Mouse (Mus musculus) heart, adult 2 months (tissue): ENCODE results near the gene Elovl7. TPM values are rescaled to one million over a fixed set of nuclear protein-coding genes. Genes with fewer than 3 reads are reported as not detected.

Source experiments
- DNase-seq, 2 experiments: peaks; one replicate each; pipeline ENCODE4 v3.0.0; 2021
- H3K27ac ChIP-seq: fragments of 200-600 bp; 2 replicates; pipeline ENCODE4 v1.8.1; 2022
- H3K27me3 ChIP-seq: fragments of 200-500 bp; 2 replicates; pipeline ENCODE4 v1.6.1; 2012; ENCODE audit warnings: mild to moderate bottlenecking, low read length, inconsistent platforms, mixed read lengths; ENCODE audit not compliant: control insufficient read depth, insufficient read depth
- H3K36me3 ChIP-seq: fragments of 200-500 bp; 2 replicates; pipeline ENCODE4 v1.6.1; 2012; ENCODE audit warnings: low read length, inconsistent platforms; ENCODE audit not compliant: control insufficient read depth, insufficient read depth
- H3K4me1 ChIP-seq: fragments of 200-500 bp; 2 replicates; pipeline ENCODE4 v1.6.1; 2011; ENCODE audit warnings: low read length; ENCODE audit not compliant: control insufficient read depth, insufficient read depth
- H3K4me3 ChIP-seq: fragments of 200-600 bp; 2 replicates; pipeline ENCODE4 v1.8.1; 2022
- H3K79me2 ChIP-seq: fragments of 200-500 bp; replicated peaks from 2 replicates; pipeline ENCODE4 v1.6.1; 2012; ENCODE audit warnings: mild to moderate bottlenecking, inconsistent platforms, low read length, moderate library complexity, mixed read lengths; ENCODE audit not compliant: control insufficient read depth, insufficient read depth
- H3K9ac ChIP-seq: fragments of 200-500 bp; 2 replicates; pipeline ENCODE4 v1.6.1; 2012; ENCODE audit warnings: low read depth, mild to moderate bottlenecking, control low read depth, inconsistent platforms, low read length, mixed read lengths
- CTCF ChIP-seq: fragments of 200-600 bp; IDR thresholded peaks from 2 replicates; pipeline ENCODE4 v1.8.1; 2022; ENCODE audit warnings: antibody characterized with exemption, mild to moderate bottlenecking, moderate library complexity
- EP300 ChIP-seq: fragments of 200-500 bp; IDR thresholded peaks from 2 replicates; pipeline ENCODE4 v1.6.1; 2011; ENCODE audit warnings: low read depth, low read length, control low read depth; ENCODE audit not compliant: insufficient read depth
- POLR2A ChIP-seq: fragments of 200-500 bp; IDR thresholded peaks from 2 replicates; pipeline ENCODE4 v1.6.1; 2011; ENCODE audit warnings: mild to moderate bottlenecking, low read depth, low read length, control low read depth; ENCODE audit not compliant: insufficient read depth
- WGBS: fragments of 180-500 bp; shearing (Covaris S2); methylation state at CpG from one replicate; pipeline ENCODE4 v1.1.7; 2018; 5-methylcytosine and 5-hydroxymethylcytosine counted together
- intact Hi-C: fragments of 180-260 bp; cut with DNase I; formaldehyde crosslinking; loops from one replicate; pipeline ENCODE4 v1.15.1; 2025
- polyA plus RNA-seq: library from polyadenylated mRNA; depleted of rRNA; stranded (reverse); fragments of >200 nt; gene quantifications from 2 replicates; pipeline ENCODE4 v1.2.3, GENCODE M21; 2012
- total RNA-seq, 2 experiments: library from RNA; stranded (reverse); gene quantifications; 2 replicates each; pipeline ENCODE4 v1.2.3; 2021

Elovl7 gene
- total and polyA plus RNA-seq, 3 experiments, result 0.18 to 0.29 (median 0.20) TPM

GRCm38 (mm10) chr13:108219773-108220172 lies 5.6 kb downstream of the Elovl7 start:
- no peak for DNase-seq

GRCm38 (mm10) chr13:108229191-108229590 lies 15.0 kb downstream of the Elovl7 start:
- intact Hi-C loops, result no loop called here
- WGBS, result 69% methylated on average over 3 of the region's 3 CpGs
- Histone ChIP-seq H3K4me3 (no peak overlapping the region), H3K27me3 (no peaks in the 10 kb centered on the region), H3K4me1 (no peaks in the 10 kb centered on the region), H3K9ac (no peak overlapping the region), H3K27ac (no peak overlapping the region), H3K79me2 (no peaks in the 10 kb centered on the region), H3K36me3 (no peaks in the 10 kb centered on the region)
- no peak for DNase-seq
- TF ChIP-seq EP300, result no peak
- no peak for TF ChIP-seq CTCF
- TF ChIP-seq POLR2A, result no peak

More at GRCm38 (mm10) chr13:108219773-108220172, 5.6 kb downstream of the Elovl7 start:
- Histone ChIP-seq H3K79me2 (no peaks in the 10 kb centered on the region), H3K4me3 (no peak overlapping the region), H3K4me1 (no peaks in the 10 kb centered on the region), H3K27ac (no peak overlapping the region), H3K9ac (no peak overlapping the region), H3K27me3 (peaks cover 1% of the 10 kb centered on the region; the same call in 1 of the 2 replicates), H3K36me3 (no peaks in the 10 kb centered on the region)
- 76% methylated on average over 7 of the region's 7 CpGs for WGBS
- intact Hi-C loops, result no loop called here
- TF ChIP-seq EP300 (no peak), CTCF (no peak)

- Histone ChIP-seq H3K27me3 (no peaks in the 10 kb centered on the region), H3K79me2 (no peaks in the 10 kb centered on the region), H3K36me3 (no peaks in the 10 kb centered on the region), H3K4me1 (no peaks in the 10 kb centered on the region), H3K27ac (no peak overlapping the region), H3K9ac (no peak overlapping the region), H3K4me3 (no peak overlapping the region)
- no peak for TF ChIP-seq EP300
- no peak for TF ChIP-seq POLR2A
- TF ChIP-seq CTCF, result no peak
- WGBS, result 78% methylated on average over 6 of the region's 6 CpGs
- intact Hi-C loops, result no loop called here
- no peak for DNase-seq
These were observed 15.6 kb downstream of the Elovl7 start for GRCm38 (mm10) chr13:108229634-108230330.

- Histone ChIP-seq H3K9ac (no peak overlapping the region), H3K4me1 (no peaks in the 10 kb centered on the region), H3K79me2 (no peaks in the 10 kb centered on the region), H3K27me3 (no peaks in the 10 kb centered on the region), H3K4me3 (no peak overlapping the region), H3K27ac (no peak overlapping the region), H3K36me3 (no peaks in the 10 kb centered on the region)
- 23% methylated on average over 4 of the region's 4 CpGs for WGBS
- DNase-seq, result no peak
- intact Hi-C loops, result no loop called here
- TF ChIP-seq CTCF (no peak), POLR2A (no peak), EP300 (no peak)
These were observed 25.8 kb downstream of the Elovl7 start for GRCm38 (mm10) chr13:108240012-108240411.

GRCm38 (mm10) chr13:108241715-108242114 lies 27.5 kb downstream of the Elovl7 start:
- H3K9ac ChIP-seq, result no peak overlapping the region
- H3K79me2 ChIP-seq, result no peaks in the 10 kb centered on the region
- no peak for TF ChIP-seq CTCF
- TF ChIP-seq POLR2A, result no peak
- no peak for TF ChIP-seq EP300
- intact Hi-C loops, result no loop called here
- H3K27me3 ChIP-seq, result no peaks in the 10 kb centered on the region
- H3K4me3 ChIP-seq, result no peak overlapping the region
- no peaks in the 10 kb centered on the region for H3K36me3 ChIP-seq
- no peak for DNase-seq
- H3K4me1 ChIP-seq, result no peaks in the 10 kb centered on the region
- whole genome bisulfite sequencing, result 57% methylated on average over 5 of the region's 5 CpGs
- no peak overlapping the region for H3K27ac ChIP-seq

GRCm38 (mm10) chr13:108245086-108245697 lies 31.0 kb downstream of the Elovl7 start:
- Histone ChIP-seq H3K9ac (no peak overlapping the region), H3K36me3 (no peaks in the 10 kb centered on the region), H3K27me3 (no peaks in the 10 kb centered on the region), H3K79me2 (no peaks in the 10 kb centered on the region), H3K27ac (no peak overlapping the region), H3K4me1 (no peaks in the 10 kb centered on the region), H3K4me3 (no peak overlapping the region)
- TF ChIP-seq CTCF (no peak), POLR2A (no peak), EP300 (no peak)
- WGBS, result 58% methylated on average over 11 of the region's 11 CpGs
- intact Hi-C loops, result no loop called here
- DNase-seq, result no peak
